Mouse (Mus musculus) E14TG2a.4 (cell line): Measurements from ENCODE around the gene Oas1g.

ENCODE experiments used
- CTCF ChIP-seq: conservative IDR thresholded peaks from 2 replicates; pipeline ENCODE4 v1.5.1; 2014; ENCODE audit warnings: low read length
- NANOG ChIP-seq: IDR thresholded peaks from 2 replicates; pipeline ENCODE4 v1.6.1; 2014; ENCODE audit warnings: borderline replicate concordance, low read length, mixed read lengths
- POU5F1 ChIP-seq: IDR thresholded peaks from 2 replicates; pipeline ENCODE4 v1.6.1; 2014; ENCODE audit warnings: low read length, borderline replicate concordance

DNA sequence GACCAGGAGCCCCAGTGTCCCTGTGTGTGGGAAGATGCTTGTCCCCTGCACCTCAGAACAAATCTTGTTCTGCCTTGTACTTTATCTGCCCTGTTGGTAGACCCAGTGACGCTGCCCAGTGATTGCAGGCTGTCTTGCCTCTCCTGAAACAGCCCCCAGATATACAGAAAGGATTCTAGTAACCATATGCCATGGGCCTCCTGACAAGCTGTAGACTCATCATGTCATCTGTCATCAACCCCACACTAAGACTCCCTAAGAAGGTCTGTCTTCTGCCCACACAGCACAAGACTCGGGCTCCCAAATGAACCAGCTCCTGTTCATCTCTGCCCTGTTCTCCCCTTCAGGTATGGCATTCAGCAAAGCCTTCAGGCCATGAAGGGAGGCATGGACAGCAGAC is 28.2 kb downstream of the Oas1g start:
- TF ChIP-seq CTCF (no peak), POU5F1 (no peak), NANOG (no peak)
